Mouse (Mus musculus): ENCODE data around the gene Sfr1.
A peak's percentile ranks its signal among the peaks of the same experiment; 100 is the strongest.

Gene Sfr1

DNA sequence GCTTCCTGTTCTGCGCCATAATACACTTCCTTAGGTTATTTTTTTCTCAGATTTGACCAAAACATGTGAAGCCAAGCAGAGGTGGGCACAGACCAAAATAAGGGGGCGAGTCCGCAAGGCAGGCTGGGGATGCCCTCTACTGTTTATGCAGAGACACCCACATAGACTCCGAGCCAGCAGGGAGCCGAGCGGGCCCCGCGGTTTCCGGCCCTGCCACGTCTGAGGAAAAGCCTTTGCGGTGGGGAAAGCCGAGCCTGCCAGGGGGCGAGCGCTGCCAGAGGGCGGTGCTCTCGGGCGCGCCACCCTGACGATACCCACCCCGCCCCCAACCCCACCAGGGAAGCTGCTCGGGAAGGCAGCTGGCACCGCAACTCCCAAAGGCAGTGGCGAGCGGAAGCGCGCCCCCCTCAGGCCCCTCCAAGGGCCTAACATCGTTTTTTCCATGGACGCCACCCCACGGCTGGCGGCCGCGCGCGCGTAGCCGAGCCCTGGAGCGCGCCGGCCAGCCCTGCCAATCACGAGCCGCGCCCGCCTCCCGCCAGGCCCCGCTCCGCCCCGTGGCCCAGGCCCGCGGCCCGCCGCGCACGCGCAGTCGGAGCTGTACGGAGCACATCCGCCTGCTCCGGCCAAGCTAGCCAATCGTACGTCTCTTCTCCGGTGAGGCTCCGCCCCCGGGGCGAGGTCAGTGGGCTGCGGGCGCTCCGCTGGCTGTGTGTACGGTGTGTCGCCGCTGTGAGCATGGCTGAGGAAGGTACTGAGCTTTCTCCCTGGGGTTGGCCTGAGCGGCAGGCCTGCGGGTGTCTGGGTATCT lies at the start of gene Sfr1:
Sfr1 (plus strand) TSS at position 612 of the 811 bp plus-strand sequence.
- DNase-seq = peak; percentile 100

DNA sequence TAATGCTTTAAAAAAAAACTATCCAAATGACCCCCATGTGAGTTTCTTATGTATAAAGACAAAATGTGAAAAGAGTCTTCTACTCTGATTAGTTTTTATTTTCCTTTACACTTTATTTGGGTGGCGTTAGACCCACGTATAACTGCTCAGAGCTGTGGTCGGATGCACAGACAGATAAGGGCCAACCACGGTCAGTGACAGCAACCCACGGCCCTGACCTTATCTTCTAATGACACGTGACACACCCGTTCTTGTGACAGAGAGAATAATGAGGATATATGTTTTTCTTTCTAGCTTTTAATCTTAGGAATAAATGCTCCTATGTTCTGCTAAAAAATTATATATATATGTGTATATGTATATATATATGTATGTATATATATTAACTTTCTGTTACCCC lies 41.9 kb upstream of the Sfr1 start:
- DNase-seq = no peak

- no peak for DNase-seq
Observed at GRCm38 (mm10) chr19:47691994-47692393, 39.5 kb upstream of the Sfr1 start, which contains the start of gene Col17a1. Gene Col17a1 (minus strand): TSS chr19:47692094.

DNA sequence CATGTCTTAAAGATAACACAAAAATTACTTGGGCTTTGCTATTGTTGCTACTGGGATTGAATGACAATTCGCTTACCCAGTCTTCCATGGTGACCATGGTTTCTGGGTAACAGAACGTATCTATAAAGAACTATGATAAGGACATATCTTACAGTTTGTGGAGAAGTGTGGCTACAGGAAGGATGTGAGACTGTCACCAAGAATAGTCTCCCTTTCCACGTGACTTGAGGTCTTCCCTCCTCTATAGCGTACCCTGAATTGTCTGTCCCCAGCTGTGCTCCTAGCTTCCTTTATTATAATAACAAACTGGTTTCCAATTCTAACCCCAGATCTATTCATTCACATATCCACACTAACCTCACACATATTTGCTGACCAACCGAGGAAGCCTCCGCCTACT lies 35.8 kb upstream of the Sfr1 start:
- DNase-seq = no peak

DNA sequence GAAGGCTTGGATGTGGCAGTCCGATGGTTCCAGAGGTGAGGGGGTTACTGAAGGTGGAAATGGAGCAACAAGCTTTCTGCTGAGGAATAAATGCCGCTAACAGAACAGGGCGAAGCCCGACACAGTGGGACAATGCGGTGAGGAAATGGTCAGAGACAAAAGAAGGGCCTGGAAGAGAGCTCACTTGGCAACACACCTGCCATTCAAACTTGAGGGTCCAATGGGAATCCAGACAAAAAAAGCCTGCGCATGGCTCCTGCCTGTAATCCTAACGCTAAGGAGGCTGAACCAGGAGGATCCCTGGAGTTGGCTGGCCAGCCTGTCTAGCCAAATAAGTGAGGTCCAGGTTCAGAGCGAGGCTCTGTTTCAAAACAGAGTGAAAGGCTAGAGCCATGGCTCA lies 35.1 kb upstream of the Sfr1 start:
- no peak for DNase-seq

DNA sequence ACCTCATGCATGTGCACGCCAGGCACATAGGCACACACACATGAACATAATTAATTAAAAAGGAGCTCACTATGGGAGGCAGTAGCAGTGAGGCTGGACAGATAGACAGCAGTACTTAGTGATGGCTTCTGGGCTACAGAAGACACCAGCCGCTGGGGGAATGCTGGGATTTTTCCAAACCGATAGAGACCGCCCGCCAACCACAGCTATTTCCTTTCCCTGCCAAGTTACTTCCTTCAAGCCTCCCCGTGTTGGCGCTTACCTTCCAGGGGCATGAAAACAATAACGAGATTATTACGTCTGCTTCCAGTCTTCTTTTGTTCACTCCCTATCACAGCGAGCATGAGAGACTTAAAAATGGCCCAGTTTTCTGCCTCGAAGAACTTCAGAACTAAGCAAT lies 34.4 kb upstream of the Sfr1 start:
- no peak for DNase-seq

DNA sequence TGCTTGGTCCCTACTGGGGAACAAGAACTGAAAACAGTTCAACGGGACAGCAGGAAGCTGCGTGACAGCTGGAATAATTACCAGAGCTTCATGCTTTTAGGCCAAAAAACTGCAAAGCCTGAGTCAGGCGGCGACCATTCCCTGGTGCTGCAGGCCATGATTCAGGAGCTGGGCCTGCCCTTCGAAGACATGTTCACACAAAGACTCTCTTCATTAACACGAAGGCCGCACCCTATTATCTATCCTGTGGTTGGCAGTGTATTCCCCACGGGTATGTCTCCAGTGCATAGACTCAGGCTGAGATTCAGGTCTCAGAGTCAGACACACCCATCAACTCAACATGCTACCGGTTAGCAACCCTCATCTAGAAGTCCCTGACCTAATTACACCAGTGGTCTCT lies 33.2 kb upstream of the Sfr1 start:
- DNase-seq = no peak

DNA sequence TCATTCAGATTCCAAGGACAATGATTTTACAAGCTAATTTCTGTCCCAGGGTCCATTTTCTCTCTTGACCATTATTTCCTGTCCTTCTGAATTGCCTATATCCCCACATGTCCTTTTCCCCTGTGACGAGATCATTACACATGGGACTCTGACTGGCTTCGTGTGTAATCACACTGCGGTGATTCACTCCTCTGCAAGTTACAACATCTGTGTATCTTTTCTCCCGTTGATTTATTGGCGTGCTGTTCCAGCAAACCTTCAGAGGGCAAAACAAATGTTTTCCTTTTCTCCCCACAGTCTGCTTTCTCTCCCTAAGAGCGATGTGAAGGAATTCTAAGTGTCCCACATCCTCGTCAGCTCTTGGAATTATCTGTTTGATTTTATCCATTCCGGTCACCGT lies 31.7 kb upstream of the Sfr1 start:
- no peak for DNase-seq

GRCm38 (mm10) chr19:47700509-47700908 lies 31.0 kb upstream of the Sfr1 start:
- DNase-seq = no peak

GRCm38 (mm10) chr19:47705080-47705771 lies 26.3 kb upstream of the Sfr1 start:
- DNase-seq = no peak

DNA sequence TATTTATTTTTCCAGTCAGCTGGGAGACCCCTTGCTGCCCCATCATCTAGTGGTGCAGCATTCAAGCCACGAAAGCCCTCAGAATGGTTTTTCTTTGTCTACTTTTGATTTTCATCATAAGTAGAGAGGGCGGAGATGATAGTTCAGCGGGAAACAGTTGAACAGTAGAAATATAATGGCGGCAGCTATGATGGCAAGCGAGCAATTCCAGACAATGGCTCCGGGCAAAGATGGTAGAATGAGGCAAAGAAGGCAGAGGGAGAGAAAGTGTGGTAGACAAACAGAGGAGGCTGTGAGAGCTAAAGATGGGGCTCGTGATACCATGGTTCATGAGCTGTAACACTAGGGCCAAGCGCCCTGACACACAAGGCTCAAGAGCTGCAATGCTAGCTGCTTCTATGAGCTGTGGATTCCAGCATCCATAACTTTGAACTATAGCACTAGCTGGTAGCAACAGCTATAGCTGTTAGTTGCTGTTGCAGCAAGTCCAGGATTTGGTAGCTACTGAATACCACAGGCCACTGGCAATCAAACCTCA lies 25.6 kb upstream of the Sfr1 start:
- DNase-seq = no peak

DNA sequence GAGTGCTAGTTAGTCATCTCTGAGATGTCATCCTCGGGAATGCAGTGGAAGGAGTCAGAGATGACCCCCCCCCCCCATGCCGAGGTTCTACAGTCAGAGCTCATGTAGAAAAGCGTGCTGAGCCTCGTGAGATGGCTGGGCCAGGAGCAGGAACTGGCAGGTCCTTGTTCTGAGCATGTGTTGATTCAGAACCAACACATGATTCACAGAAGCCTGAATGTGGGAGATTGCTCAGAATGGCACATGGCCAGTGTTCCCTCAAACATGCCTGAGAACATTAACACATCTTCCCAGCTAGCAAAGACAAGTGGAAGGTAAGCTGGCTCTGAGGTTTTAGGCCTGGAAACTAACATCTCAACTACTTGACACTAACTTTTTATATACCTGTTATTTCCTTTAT lies 21.1 kb upstream of the Sfr1 start:
- DNase-seq = peak; percentile 19

DNA sequence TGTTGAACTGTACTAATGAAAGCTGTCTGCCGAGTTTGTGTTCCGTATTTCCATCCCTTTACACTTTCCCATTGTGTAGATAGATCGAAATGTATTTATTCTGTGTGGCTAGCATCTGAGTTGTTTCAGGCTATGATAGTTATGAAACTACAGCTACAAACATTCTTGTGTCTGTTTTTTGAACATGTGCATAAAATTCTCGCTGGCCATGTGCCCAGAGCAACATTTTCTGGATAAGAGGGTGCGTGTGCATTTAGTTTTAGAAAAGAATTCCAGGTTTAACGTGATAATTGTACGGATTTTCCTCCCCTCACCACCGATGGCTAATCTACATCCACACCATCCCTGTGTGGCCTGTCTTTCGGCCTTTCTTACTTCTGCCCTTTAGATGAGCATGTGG lies 18.0 kb upstream of the Sfr1 start:
- DNase-seq = no peak

- no peak for DNase-seq
Observed at GRCm38 (mm10) chr19:47716144-47716543, 15.3 kb upstream of the Sfr1 start.

- DNase-seq = no peak
Observed at GRCm38 (mm10) chr19:47719147-47719546, 12.3 kb upstream of the Sfr1 start.

GRCm38 (mm10) chr19:47722471-47722870 lies 9.0 kb upstream of the Sfr1 start:
- DNase-seq = no peak

DNA sequence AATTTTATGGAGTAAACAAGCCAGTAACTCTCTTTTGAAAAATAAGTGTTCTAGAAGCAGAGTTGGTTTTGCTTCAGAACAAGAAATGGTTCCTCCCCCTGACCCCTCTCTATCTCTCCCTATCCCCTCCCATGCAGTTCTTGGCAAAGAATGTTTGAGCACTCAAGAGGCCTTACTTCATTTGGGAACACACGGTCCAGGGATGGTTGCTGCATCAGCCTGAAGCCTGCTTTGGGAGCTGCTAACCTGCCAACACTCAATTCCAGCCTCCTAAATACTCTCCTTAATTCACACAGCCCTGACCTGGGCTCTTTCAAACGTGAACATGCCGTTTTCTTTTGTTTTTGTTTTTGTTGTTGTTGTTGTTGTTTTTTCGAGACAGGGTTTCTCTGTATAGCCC lies 6.6 kb upstream of the Sfr1 start:
- DNase-seq = no peak

DNA sequence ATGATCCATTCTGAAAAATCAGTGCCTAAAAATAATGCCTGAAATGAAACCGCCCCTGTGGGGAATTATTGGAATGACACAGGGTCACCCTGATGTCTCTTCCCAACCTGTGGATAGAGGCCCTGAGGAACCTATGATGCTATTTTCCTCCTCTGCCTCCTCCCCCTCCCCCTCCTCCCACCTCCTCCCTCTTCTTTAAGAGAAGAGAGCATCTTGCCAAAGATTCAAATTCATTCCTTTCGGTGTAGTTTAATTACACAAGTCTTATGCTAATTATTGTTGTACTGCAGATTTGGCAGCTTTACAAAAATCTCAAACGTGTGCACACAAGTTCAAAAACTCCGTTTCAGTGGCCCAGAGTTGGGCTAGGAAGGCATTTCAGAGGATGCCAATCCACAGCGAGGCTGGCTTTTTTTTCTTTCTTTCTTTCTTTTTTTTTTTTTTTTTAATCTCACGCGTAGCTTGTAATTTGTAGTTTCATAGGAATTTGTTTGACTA lies 5.8 kb upstream of the Sfr1 start:
- no peak for DNase-seq

GRCm38 (mm10) chr19:47730691-47731070 lies 801 bp upstream of the Sfr1 start:
- peak; percentile 66 for DNase-seq

DNA sequence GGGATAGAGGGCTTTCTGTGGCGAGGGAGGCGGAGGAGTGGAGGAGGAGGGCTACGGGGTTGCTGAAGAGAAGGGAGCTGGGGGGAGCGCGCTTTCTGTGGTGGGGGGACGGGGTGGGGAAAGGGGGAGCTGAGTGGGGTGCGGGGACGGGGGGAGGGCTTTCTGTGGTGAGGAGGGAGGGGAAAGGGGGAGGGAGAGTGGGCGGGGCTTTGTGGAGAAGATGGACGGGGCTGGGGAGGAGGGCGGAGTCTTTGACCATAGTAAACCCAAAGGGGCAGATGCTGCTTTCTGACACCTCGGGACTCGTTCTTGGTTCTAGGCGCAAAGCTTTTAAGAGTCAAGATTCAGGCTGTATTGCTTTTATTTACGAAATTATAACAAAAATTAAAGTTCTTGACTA lies 449 bp downstream of the Sfr1 start:
- DNase-seq = no peak

DNA sequence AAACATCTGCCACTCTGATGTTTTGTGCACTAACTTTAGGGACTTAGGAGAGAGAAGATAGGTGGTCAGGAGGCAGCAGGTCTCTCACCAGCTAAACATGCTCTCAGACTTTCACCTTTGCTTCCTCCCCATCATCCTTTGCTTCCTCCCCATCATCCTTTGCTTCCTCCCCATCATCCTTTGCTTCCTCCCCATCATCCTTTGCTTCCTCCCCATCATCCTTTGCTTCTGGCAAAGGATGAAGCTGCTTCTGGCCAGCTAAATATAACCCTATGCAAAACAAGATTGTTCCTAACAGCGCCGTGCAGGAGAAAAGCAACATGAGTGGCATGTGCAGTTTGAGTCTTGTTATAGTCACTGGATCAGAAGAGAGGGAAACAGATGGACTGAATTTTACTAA lies 15.6 kb downstream of the Sfr1 start:
- DNase-seq = no peak

DNA sequence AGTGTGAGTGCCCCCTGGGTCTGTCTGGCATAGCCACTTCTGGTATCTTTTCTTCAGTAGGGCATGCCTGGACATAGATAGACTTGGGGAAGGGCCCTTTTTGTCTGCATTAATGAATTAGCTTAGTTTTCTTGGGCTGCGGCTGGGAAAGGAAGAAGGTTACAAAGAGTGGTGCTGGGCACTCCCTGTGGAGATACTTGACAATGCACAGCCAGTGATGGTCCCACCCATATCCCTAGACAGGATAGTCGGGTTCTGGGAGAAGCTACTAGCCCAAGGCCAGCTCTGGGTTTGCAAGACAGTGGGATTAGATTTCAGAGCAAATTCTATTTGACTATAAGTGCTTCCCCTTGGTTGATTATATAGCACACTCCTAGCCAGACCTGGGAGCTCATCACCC lies 17.5 kb downstream of the Sfr1 start:
- DNase-seq = no peak

- DNase-seq = no peak
Observed at GRCm38 (mm10) chr19:47750391-47750790, 18.9 kb downstream of the Sfr1 start.

GRCm38 (mm10) chr19:47752456-47752855 lies 21.0 kb downstream of the Sfr1 start:
- no peak for DNase-seq
